Mouse (Mus musculus): ENCODE measurements around the gene Plekhh1.

GRCm38 (mm10) chr12:79059573-79059972 lies 30.6 kb downstream of the Plekhh1 start:
- TF ChIP-seq CTCF (IDR thresholded peaks at IDR 0.05; ENCODE audit: low read depth, low read length) (no peak), POLR2A (IDR thresholded peaks at IDR 0.05; ENCODE audit: extremely low read depth, insufficient read depth, low read length) (no peak)

Data from liver, adult 2 months (tissue).